Mouse (Mus musculus): ENCODE measurements around the gene Ccdc47. TPM values are rescaled to one million over a fixed set of nuclear protein-coding genes. Genes with fewer than 3 reads are reported as not detected.

Gene Ccdc47
- total RNA-seq, 2 experiments from 2014 or later = 78.5 to 79.8 TPM

Other genes with a start within 250 kb of the Ccdc47 start
- gene Ace, start 248.4 kb downstream of the Ccdc47 start, total RNA-seq (2021) = 10 to 100 TPM in 1 of 2 experiments, 1 to 10 TPM in 1; 9.7 to 10.5 TPM
- gene Ace3, start 221.7 kb downstream of the Ccdc47 start, total RNA-seq (2021) = not detected
- 1 to 10 TPM; 1.5 to 1.7 TPM for gene Kcnh6, start 208.2 kb downstream of the Ccdc47 start, total RNA-seq (2021)
- gene Dcaf7, start 179.5 kb downstream of the Ccdc47 start, total RNA-seq (2021) = 100 to 1,000 TPM; 209 to 210 TPM
- 10 to 100 TPM; 15.3 to 15.6 TPM for gene Taco1, start 150.3 kb downstream of the Ccdc47 start, total RNA-seq (2021)
- gene Map3k3, start 131.7 kb downstream of the Ccdc47 start, total RNA-seq (2021) = 10 to 100 TPM; 24.2 to 29.1 TPM
- gene Gm10840, start 55.5 kb downstream of the Ccdc47 start, total RNA-seq (2021) = not detected
- gene Limd2, start 55.5 kb downstream of the Ccdc47 start, total RNA-seq (2021) = 100 to 1,000 TPM in 1 of 2 experiments, 10 to 100 TPM in 1; 97.2 to 103 TPM
- gene Strada, start 14.2 kb downstream of the Ccdc47 start, total RNA-seq (2021) = 10 to 100 TPM; 24.3 to 26.9 TPM
- gene Ddx42, start 582 bp upstream of the Ccdc47 start, total RNA-seq (2021) = 10 to 100 TPM; 69.0 to 69.4 TPM
- 10 to 100 TPM; 28.9 to 30.7 TPM for gene Ftsj3, start 39.7 kb upstream of the Ccdc47 start, total RNA-seq (2021)
- gene Psmc5, start 39.8 kb upstream of the Ccdc47 start, total RNA-seq (2021) = 100 to 1,000 TPM; 145 TPM
- gene Smarcd2, start 56.6 kb upstream of the Ccdc47 start, total RNA-seq (2021) = 10 to 100 TPM; 14.1 to 15.9 TPM
- gene Tcam1, start 60.3 kb upstream of the Ccdc47 start, total RNA-seq (2021) = under 1 TPM; 0.11 to 0.20 TPM
- not detected for gene Gh, start 85.5 kb upstream of the Ccdc47 start, total RNA-seq (2021)
- gene Cd79b, start 98.4 kb upstream of the Ccdc47 start, total RNA-seq (2021) = not detected
- gene Scn4a, start 136.9 kb upstream of the Ccdc47 start, total RNA-seq (2021) = under 1 TPM in 1 of 2 experiments, not detected in 1; 0.06 TPM
- gene Prr29, start 149.1 kb upstream of the Ccdc47 start, total RNA-seq (2021) = not detected
- gene Icam2, start 171.7 kb upstream of the Ccdc47 start, total RNA-seq (2021) = 1 to 10 TPM; 4.3 to 5.1 TPM